Mouse (Mus musculus) E14TG2a.4 (cell line): ENCODE data around the gene Ppm1b.

Experiments
- CTCF ChIP-seq: conservative IDR thresholded peaks from 2 replicates; pipeline ENCODE4 v1.5.1; 2014; ENCODE audit warnings: low read length
- NANOG ChIP-seq: IDR thresholded peaks from 2 replicates; pipeline ENCODE4 v1.6.1; 2014; ENCODE audit warnings: borderline replicate concordance, low read length, mixed read lengths
- POU5F1 ChIP-seq: IDR thresholded peaks from 2 replicates; pipeline ENCODE4 v1.6.1; 2014; ENCODE audit warnings: low read length, borderline replicate concordance

- no peak for TF ChIP-seq CTCF
- no peak for TF ChIP-seq NANOG
- TF ChIP-seq POU5F1, result no peak
Observed at GRCm38 (mm10) chr17:84953776-84954175, 2.8 kb upstream of the Ppm1b start.
